Mouse (Mus musculus) limb, embryonic 14.5 days (tissue): ENCODE measurements at regions not wholly inside any gene's neighbourhood (a gene's known extent, or its start where the extent isn't known, plus 50 kb on each side); places are given as distances from the start of the nearest gene placed in this dataset.

Source experiments
- ATAC-seq: fragments of 200-750 bp; cut with Nextera tagmentation; 2 replicates; pipeline ENCODE4 v1.8.0; 2017; ENCODE audit warnings: low read depth, moderate number of reproducible peaks, moderate TSS enrichment; ENCODE audit not compliant: low FRiP score
- DNase-seq: peaks from one replicate; pipeline ENCODE4 v3.0.0-alpha.2; 2015; ENCODE audit warnings: low spot score
- H3K27ac ChIP-seq: fragments of 300-500 bp; sonication (generic); replicated peaks from 2 replicates; pipeline ENCODE4 v1.5.1; 2014; ENCODE audit warnings: low read depth, mild to moderate bottlenecking, low read length, moderate library complexity, mixed read lengths
- H3K27me3 ChIP-seq: fragments of 300-500 bp; sonication (generic); 2 replicates; pipeline ENCODE4 v1.6.1; 2014; ENCODE audit warnings: low read length, mixed read lengths; ENCODE audit not compliant: control insufficient read depth, insufficient read depth
- H3K36me3 ChIP-seq: fragments of 300-500 bp; sonication (generic); 2 replicates; pipeline ENCODE4 v1.6.1; 2014; ENCODE audit warnings: mild to moderate bottlenecking, low read length, moderate library complexity, mixed read lengths; ENCODE audit not compliant: control insufficient read depth, insufficient read depth
- H3K4me1 ChIP-seq: fragments of 300-500 bp; sonication (generic); 2 replicates; pipeline ENCODE4 v1.6.1; 2014; ENCODE audit warnings: antibody characterized with exemption, low read length, mixed read lengths; ENCODE audit not compliant: control insufficient read depth, insufficient read depth
- H3K4me2 ChIP-seq: fragments of 300-500 bp; sonication (generic); replicated peaks from 2 replicates; pipeline ENCODE4 v1.6.1; 2014; ENCODE audit warnings: low read depth, mild to moderate bottlenecking, low read length, moderate library complexity; ENCODE audit not compliant: severe bottlenecking
- H3K4me3 ChIP-seq: fragments of 300-500 bp; sonication (generic); replicated peaks from 2 replicates; pipeline ENCODE4 v1.5.1; 2014; ENCODE audit warnings: low read length
- H3K9ac ChIP-seq: fragments of 300-500 bp; sonication (generic); 2 replicates; pipeline ENCODE4 v1.6.1; 2014; ENCODE audit warnings: mild to moderate bottlenecking, low read depth, low read length, moderate library complexity; ENCODE audit not compliant: severe bottlenecking
- H3K9me3 ChIP-seq: fragments of 300-500 bp; sonication (generic); 2 replicates; pipeline ENCODE4 v1.6.1; 2016; ENCODE audit warnings: low read length; ENCODE audit not compliant: control insufficient read depth
- POLR2A ChIP-seq: fragments of 200-500 bp; IDR thresholded peaks from 2 replicates; pipeline ENCODE4 v1.8.0; 2012; ENCODE audit warnings: inconsistent platforms, mild to moderate bottlenecking, moderate library complexity, borderline replicate concordance; ENCODE audit not compliant: insufficient read depth, insufficient read length; ENCODE audit errors: extremely low read depth
- whole genome bisulfite sequencing: fragments of 180-500 bp; shearing (Covaris S2); extraction: QIAGEN DNeasy Blood & Tissue Kit; methylation state at CpG from one replicate; pipeline ENCODE4 v1.1.7; 2014; 5-methylcytosine and 5-hydroxymethylcytosine counted together

DNA sequence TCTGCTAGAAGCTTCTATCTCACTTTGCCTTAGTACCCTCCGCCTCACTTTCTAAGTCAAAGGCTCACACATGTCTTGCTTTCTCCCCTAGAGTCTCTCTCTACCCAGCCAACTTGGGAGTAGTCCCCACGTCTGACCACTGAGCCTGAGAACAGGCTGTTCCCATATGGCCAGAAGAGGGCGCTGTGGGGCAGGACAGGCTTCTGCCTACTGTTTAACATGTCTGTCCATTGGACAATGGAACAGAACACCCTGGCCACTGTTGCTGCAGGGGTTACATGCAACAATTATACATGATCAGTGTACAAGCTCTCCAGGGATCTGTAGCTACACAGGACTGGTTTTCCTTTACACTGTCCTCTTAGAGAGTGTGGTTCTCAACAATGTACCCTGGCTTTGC lies 52.5 kb upstream of the Glrp1 start:
- H3K36me3 ChIP-seq, result no peaks in the 10 kb centered on the region
- no peak overlapping the region for H3K4me3 ChIP-seq
- no peak overlapping the region for H3K4me2 ChIP-seq
- WGBS, result 36% methylated on average over 3 of the region's 3 CpGs
- peaks cover 5% of the 10 kb centered on the region; the same call in 1 of the 2 replicates for H3K9me3 ChIP-seq
- no peak overlapping the region for H3K27ac ChIP-seq
- no peak overlapping the region for H3K9ac ChIP-seq
- H3K27me3 ChIP-seq, result no peaks in the 10 kb centered on the region
- ATAC-seq (no peak), DNase-seq (peak; percentile 56)
- TF ChIP-seq POLR2A, result no peak
- H3K4me1 ChIP-seq, result peaks cover 4% of the 10 kb centered on the region; the same call in 1 of the 2 replicates

DNA sequence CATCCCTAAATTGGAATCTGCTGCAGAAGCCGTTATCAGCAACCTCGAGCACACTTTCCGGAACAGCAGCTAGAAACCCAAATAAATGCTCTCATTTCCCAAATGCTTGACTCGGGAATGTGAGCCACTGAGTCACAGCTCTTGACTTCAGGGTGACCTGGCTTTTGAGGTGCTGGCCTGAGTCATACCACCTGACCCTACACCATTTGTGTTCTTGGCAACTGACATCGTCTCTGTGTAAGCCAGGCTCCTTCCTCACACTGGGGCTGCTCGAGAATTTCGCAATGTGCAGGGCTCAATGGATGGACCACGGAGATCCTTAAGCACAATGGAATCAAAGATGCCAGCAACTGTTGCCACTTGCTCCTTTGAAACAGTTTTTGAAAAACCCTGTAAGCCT lies 50.9 kb upstream of the Glrp1 start:
- peaks cover 4% of the 10 kb centered on the region; the same call in 1 of the 2 replicates for H3K4me1 ChIP-seq
- ATAC-seq, result no peak
- H3K9ac ChIP-seq, result no peak overlapping the region
- H3K4me2 ChIP-seq, result no peak overlapping the region
- no peak overlapping the region for H3K27ac ChIP-seq
- no peak overlapping the region for H3K4me3 ChIP-seq
- no peak for TF ChIP-seq POLR2A
- peaks cover 5% of the 10 kb centered on the region; the same call in 1 of the 2 replicates for H3K9me3 ChIP-seq
- 37% methylated on average over 8 of the region's 8 CpGs for WGBS
- no peak for DNase-seq
- H3K27me3 ChIP-seq, result no peaks in the 10 kb centered on the region
- H3K36me3 ChIP-seq, result no peaks in the 10 kb centered on the region
